Mouse (Mus musculus) intestine, embryonic 16.5 days (tissue): ENCODE measurements around the gene Eme2. TPM values are rescaled to one million over a fixed set of nuclear protein-coding genes. Genes with fewer than 3 reads are reported as not detected.

Experiments used
- ATAC-seq: fragments of 200-750 bp; cut with Nextera tagmentation; 2 replicates; pipeline ENCODE4 v1.8.0; 2017; ENCODE audit warnings: moderate TSS enrichment, moderate library complexity
- H3K27ac ChIP-seq: fragments of 300-500 bp; sonication (generic); 2 replicates; pipeline ENCODE4 v1.5.1; 2014; ENCODE audit warnings: mild to moderate bottlenecking, low read length
- H3K27me3 ChIP-seq: fragments of 300-500 bp; sonication (generic); replicated peaks from 2 replicates; pipeline ENCODE4 v1.6.1; 2014; ENCODE audit warnings: low read length, control low read depth, mixed read lengths; ENCODE audit not compliant: control insufficient read depth, insufficient read depth
- H3K36me3 ChIP-seq: fragments of 300-500 bp; sonication (generic); 2 replicates; pipeline ENCODE4 v1.6.1; 2014; ENCODE audit warnings: low read length, control low read depth; ENCODE audit not compliant: control insufficient read depth, insufficient read depth
- H3K4me1 ChIP-seq: fragments of 300-500 bp; sonication (generic); 2 replicates; pipeline ENCODE4 v1.6.1; 2014; ENCODE audit warnings: low read length, control low read depth, mixed read lengths; ENCODE audit not compliant: control insufficient read depth, insufficient read depth
- H3K4me2 ChIP-seq: fragments of 300-500 bp; sonication (generic); 2 replicates; pipeline ENCODE4 v1.6.1; 2014; ENCODE audit warnings: low read depth, low read length, control low read depth
- H3K4me3 ChIP-seq: fragments of 300-500 bp; sonication (generic); 2 replicates; pipeline ENCODE4 v1.5.1; 2014; ENCODE audit warnings: mild to moderate bottlenecking, low read length
- H3K9ac ChIP-seq: fragments of 300-500 bp; sonication (generic); 2 replicates; pipeline ENCODE4 v1.6.1; 2014; ENCODE audit warnings: low read depth, low read length
- H3K9me3 ChIP-seq: fragments of 300-500 bp; sonication (generic); 2 replicates; pipeline ENCODE4 v1.6.1; 2016; ENCODE audit warnings: low read length, control low read depth; ENCODE audit not compliant: control insufficient read depth
- WGBS: fragments of 180-500 bp; shearing (Covaris S2); extraction: QIAGEN DNeasy Blood & Tissue Kit; methylation state at CpG from one replicate; pipeline ENCODE4 v1.1.7; 2014; 5-methylcytosine and 5-hydroxymethylcytosine counted together
- polyA plus RNA-seq: library from polyadenylated mRNA; unstranded; fragments of >200 nt; fragmentation: Nextera tagmentation; extraction: Ambion mirVana; gene quantifications from 2 replicates; pipeline ENCODE4 v1.2.1, GENCODE M21; 2015

Gene Eme2
- polyA plus RNA-seq, 1 experiment from 2014 or later = 33.0 TPM

DNA sequence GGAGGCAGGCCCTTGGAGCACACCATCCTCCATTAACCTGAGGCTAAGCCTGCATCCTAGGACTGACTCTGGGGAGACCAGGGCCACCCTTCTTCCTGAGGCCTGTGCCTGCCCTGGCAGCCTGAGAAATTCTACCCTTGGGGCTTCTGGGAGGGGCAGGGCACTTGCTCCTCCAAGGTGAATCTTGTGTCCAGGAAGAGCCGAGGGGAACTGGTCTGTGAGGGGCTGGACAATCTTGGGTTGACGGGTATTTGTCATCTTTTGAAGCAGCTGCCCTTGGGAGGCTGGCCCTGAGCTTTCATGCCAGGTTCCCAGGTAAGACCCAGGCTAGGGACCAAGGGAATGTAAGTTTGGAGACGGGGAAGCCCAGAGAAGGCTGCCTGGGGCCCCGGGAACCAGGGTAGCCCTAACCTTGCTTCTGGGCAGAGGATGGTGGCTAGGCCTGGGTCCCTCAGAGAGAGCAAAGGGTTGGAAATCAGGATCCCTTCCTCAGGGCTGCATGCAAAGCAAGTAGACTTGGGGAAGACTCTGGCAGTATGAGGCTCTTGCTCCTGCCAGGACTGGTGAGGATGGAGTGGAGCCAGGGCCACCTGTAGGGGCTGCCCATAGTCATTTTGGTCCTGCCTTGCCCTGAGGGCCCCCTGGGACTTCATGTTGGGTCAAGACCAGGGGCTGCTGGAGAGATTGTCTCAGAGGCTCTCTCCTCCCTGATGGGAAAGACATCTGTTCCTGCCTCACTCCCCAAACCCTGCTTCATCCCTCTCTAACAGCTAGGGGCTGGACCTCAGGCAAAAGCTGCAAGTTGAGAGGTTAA is 3.4 kb upstream of the Eme2 start:
- no peak for ATAC-seq
- H3K27ac ChIP-seq = no peak overlapping the region
- no peak overlapping the region for H3K4me3 ChIP-seq
- H3K27me3 ChIP-seq = no peaks in the 10 kb centered on the region
- H3K9ac ChIP-seq = 0 out of 2 replicates have a peak overlapping the region, but pooled peaks have one; percentile 38
- peaks cover 36% of the 10 kb centered on the region for H3K36me3 ChIP-seq
- peaks cover 24% of the 10 kb centered on the region for H3K4me1 ChIP-seq
- WGBS = 82% methylated on average over 4 of the region's 4 CpGs
- no peaks in the 10 kb centered on the region for H3K9me3 ChIP-seq
- no peak overlapping the region for H3K4me2 ChIP-seq

DNA sequence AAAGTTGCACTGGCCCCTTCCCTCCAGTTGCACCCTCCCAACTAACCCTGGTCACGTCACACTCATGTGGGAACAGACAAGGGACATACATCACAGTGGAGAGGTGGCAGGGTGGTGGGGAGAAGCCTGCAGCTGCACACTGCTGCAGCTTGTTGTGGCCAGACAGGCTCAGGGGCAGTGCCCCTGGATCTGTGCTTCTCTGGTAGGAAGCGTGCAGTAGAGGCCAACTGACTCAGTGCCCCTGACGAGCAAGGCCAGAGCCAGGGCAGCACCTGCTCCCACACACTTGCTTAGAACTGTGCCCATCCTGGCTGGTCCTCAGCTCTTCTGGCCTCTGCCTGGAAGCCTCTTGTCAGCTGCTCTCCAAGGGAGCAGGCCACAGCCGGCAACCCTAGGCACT is 2.7 kb upstream of the Eme2 start:
- peaks cover 37% of the 10 kb centered on the region for H3K36me3 ChIP-seq
- H3K4me3 ChIP-seq = no peak overlapping the region; the same call in 1 of the 2 replicates
- peaks cover 24% of the 10 kb centered on the region for H3K4me1 ChIP-seq

DNA sequence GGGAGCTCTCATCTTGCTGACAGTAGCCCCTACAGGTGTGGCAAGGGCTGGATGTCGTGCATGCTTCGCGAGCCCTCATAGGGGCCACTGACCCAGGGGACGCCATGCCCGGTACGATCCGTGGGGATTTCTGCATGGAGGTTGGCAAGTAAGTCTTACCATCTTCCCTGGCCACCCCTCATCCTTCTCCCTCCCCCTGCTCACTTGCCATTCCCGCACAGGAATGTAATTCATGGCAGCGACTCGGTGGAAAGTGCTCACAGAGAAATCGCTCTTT is 2.0 kb upstream of the Eme2 start:
- Histone ChIP-seq H3K27ac (peak overlapping the region; percentile 94; the same call in 1 of the 2 replicates), H3K9me3 (no peaks in the 10 kb centered on the region), H3K4me2 (peak overlapping the region; percentile 96), H3K27me3 (no peaks in the 10 kb centered on the region), H3K4me3 (peak overlapping the region; percentile 92), H3K36me3 (peaks cover 40% of the 10 kb centered on the region), H3K9ac (peak overlapping the region; percentile 95), H3K4me1 (peaks cover 24% of the 10 kb centered on the region)
- 29% methylated on average over 11 of the region's 11 CpGs for WGBS
- peak; percentile 2; the same call in 1 of the 2 replicates for ATAC-seq

More for the DNA sequence above, 2.7 kb upstream of the Eme2 start:
- Histone ChIP-seq H3K9me3 (no peaks in the 10 kb centered on the region), H3K4me2 (peak overlapping the region; percentile 96), H3K27me3 (no peaks in the 10 kb centered on the region), H3K9ac (0 out of 2 replicates have a peak overlapping the region, but pooled peaks have one; percentile 38), H3K27ac (no peak overlapping the region)
- WGBS = 69% methylated on average over 4 of the region's 4 CpGs
- ATAC-seq = no peak

DNA sequence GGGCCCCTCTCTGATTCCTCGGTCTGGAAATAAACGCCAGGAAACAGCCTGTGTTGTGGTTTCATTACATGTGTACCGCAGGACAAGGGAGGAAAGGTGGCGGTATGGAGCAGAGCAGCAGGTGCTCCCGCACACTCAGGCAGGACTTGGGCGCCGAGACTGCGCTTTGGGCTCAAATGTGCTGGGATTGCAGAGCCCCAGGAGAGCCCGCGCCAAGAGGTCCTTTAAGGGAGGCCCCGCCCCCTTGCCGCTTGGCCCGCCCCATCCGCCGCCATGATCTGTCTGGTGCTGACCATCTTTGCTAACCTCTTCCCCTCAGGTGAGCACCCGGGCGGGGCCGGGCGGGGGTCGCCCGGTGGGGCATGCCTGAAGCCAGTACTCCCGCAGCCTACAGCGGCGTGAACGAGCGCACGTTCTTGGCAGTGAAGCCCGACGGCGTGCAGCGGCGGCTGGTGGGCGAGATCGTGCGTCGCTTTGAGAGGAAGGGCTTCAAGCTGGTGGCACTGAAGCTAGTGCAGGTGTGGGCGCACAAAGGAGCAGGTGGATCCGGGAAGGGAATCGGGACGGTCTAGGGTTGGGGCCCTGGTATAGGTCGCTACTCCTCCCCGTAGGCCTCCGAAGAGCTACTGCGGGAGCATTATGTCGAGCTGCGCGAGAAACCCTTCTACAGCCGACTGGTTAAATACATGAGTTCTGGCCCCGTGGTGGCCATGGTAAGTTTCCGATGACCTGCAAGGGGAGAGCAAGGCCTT is 1.5 kb upstream of the Eme2 start, which contains the start of gene Nme3:
TSS of gene Nme3 (plus strand) at position 260 of the 752 bp plus-strand sequence.
- Histone ChIP-seq H3K27me3 (no peaks in the 10 kb centered on the region), H3K9ac (peak within 1 kb of the TSS; percentile 95), H3K4me1 (peaks cover 24% of the 10 kb centered on the region), H3K9me3 (no peaks in the 10 kb centered on the region), H3K27ac (peak within 1 kb of the TSS; percentile 94), H3K4me3 (peak within 1 kb of the TSS; percentile 92), H3K36me3 (peaks cover 36% of the 10 kb centered on the region), H3K4me2 (peak within 1 kb of the TSS; percentile 96)
- ATAC-seq = peak; percentile 84
- WGBS = 2% methylated on average over 50 of the region's 50 CpGs

DNA sequence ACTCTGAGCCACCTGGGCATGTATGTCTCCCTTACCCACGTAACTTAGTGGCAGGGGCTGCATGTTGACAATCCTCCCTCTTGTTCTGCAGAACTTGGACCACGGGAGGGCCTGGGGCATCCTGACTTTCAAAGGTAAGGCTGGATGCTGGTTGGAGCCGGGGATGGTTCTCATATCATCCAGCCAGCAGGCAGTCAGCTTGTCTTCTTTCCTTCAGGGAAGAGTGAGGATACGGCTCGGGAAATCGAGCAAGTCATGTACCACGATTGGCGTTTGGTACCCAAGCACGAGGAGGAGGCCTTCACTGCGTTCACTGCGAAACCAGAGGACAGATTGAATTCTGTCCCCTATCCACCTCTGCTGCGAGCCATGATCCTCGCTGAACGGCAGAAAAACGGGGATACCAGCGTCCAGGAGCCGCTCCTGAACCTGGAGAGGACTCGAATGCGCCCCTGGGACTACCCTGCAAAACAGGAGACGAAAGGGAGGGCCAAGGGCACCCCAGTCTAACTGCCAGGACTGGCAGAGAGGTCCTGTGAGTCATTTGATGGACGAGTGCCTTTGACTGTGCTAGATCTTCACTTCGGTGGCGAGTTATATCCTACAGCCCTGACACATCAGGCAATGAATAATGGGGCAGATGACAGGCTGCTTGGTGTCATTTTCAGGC is 819 bp upstream of the Eme2 start:
- peak overlapping the region; percentile 96 for H3K4me2 ChIP-seq
- 10% methylated on average over 23 of the region's 23 CpGs for WGBS
- H3K4me3 ChIP-seq = peak overlapping the region; percentile 92
- H3K27me3 ChIP-seq = no peaks in the 10 kb centered on the region
- H3K9me3 ChIP-seq = no peaks in the 10 kb centered on the region
- peaks cover 35% of the 10 kb centered on the region for H3K36me3 ChIP-seq
- H3K4me1 ChIP-seq = peaks cover 24% of the 10 kb centered on the region
- ATAC-seq = 0 out of 2 replicates have a peak, but pooled peaks have one; percentile 6
- peak overlapping the region; percentile 95 for H3K9ac ChIP-seq
- peak overlapping the region; percentile 94 for H3K27ac ChIP-seq

DNA sequence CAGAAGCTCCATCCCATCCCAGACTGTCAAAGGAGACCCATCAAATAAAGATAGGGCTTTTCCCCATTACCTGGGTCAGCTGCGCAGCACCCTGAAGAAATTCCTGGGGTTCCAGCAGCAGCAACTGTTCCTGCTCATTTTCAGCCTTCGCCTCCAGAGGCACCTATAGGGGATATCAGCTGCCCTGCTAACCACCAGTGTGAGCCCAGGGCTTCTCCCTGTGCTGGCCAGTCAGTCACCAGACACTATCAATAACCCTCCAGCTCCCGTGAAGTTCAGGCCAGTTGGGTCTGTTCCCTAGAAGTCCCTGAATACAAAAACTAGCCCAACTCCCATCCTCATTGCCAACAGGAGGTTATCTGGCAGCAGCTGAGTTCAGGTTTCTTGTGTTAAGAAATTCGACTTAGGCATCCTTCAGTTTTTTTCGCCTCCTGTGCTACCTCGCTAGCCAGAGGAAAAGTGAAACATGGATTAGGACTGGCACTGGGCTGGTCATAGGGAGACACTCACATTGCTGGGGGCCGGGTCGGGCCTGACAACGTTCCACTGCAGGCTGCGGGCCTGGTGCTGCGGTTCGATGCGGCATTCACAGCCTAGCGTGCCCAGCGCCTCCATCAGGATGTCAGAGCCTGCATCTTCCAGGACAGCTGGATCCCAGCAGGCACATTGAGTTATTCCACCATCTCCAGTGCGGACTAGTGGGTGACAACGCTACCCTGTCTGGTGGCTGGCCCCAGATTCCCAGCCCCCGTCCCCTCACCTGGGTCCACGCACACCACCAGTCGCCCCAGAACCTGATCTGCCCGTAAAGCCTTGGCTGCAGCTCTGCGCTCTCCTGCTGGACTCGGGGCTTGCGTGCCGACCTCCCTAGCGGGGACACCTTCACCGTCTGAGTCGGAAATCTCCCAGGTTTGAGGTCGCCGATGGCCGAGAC is 559 bp downstream of the Eme2 start:
- peak overlapping the region; percentile 92 for H3K4me3 ChIP-seq
- H3K27me3 ChIP-seq = no peaks in the 10 kb centered on the region
- H3K4me2 ChIP-seq = peak overlapping the region; percentile 57
- peaks cover 38% of the 10 kb centered on the region for H3K36me3 ChIP-seq
- no peaks in the 10 kb centered on the region for H3K9me3 ChIP-seq
- peaks cover 24% of the 10 kb centered on the region for H3K4me1 ChIP-seq
- 9% methylated on average over 31 of the region's 31 CpGs for WGBS
- peak; percentile 9 for ATAC-seq
- H3K27ac ChIP-seq = peak overlapping the region; percentile 45
- peak overlapping the region; percentile 95 for H3K9ac ChIP-seq

DNA sequence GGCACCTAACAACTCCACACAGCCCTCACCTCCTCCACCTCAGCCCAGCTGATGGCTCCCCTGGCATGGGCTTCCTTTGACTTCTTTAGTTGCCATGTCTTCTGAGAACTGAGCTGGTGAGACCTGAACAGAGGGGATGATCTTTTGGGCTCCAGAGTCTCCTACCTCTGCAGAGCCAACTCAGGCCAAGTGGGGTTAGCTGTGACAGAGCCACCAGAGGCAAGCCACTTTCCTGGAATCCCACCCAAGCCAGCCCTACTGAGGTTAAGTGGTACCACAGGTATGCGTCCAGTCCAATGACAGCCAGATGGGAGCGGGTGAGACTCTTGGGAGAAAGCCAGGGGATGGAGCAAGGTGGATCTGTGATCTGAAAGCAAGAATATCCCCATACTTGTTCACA is 1.6 kb downstream of the Eme2 start:
- Histone ChIP-seq H3K27me3 (no peaks in the 10 kb centered on the region), H3K4me1 (peaks cover 24% of the 10 kb centered on the region), H3K9ac (0 out of 2 replicates have a peak overlapping the region, but pooled peaks have one; percentile 6), H3K4me3 (no peak overlapping the region), H3K4me2 (no peak overlapping the region), H3K27ac (no peak overlapping the region), H3K9me3 (no peaks in the 10 kb centered on the region), H3K36me3 (peaks cover 34% of the 10 kb centered on the region)
- ATAC-seq = no peak
- 98% methylated on average over 2 of the region's 2 CpGs for WGBS

DNA sequence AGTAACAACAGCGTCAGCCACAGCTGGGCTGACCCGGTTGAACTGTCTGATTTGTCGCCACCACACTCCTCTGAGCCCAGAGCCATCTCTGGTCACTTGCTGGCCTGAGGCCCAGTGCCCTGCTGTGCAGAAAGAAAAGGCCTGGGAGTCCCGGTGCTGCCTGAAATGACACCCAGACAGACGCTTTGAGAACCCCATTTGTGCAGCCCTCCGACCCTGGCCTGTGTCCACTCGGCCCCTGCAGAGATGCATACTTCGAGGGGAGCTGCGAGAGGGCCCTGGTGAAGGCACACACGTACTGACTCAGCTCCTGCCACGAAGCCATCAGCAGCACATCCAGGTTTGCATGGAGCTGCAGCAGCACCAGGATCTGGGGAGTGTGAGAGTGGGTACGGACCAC is 2.1 kb downstream of the Eme2 start:
- Histone ChIP-seq H3K36me3 (peaks cover 31% of the 10 kb centered on the region), H3K4me2 (no peak overlapping the region), H3K9me3 (no peaks in the 10 kb centered on the region), H3K4me1 (peaks cover 27% of the 10 kb centered on the region), H3K4me3 (no peak overlapping the region), H3K27me3 (no peaks in the 10 kb centered on the region), H3K9ac (no peak overlapping the region), H3K27ac (no peak overlapping the region)
- ATAC-seq = no peak
- 93% methylated on average over 12 of the region's 12 CpGs for WGBS
